Mouse (Mus musculus): Measurements from ENCODE around the gene Smtnl2. TPM values are rescaled to one million over a fixed set of nuclear protein-coding genes. Genes with fewer than 3 reads are reported as not detected.

The Smtnl2 gene
- polyA plus RNA-seq (2014; fragmentation: Illumina TruSeq; extraction: RNeasy Lipid Tissue Mini Kit (QIAGEN cat#74804); ENCODE audit: low read depth, low replicate concordance) = 16.4 TPM

DNA sequence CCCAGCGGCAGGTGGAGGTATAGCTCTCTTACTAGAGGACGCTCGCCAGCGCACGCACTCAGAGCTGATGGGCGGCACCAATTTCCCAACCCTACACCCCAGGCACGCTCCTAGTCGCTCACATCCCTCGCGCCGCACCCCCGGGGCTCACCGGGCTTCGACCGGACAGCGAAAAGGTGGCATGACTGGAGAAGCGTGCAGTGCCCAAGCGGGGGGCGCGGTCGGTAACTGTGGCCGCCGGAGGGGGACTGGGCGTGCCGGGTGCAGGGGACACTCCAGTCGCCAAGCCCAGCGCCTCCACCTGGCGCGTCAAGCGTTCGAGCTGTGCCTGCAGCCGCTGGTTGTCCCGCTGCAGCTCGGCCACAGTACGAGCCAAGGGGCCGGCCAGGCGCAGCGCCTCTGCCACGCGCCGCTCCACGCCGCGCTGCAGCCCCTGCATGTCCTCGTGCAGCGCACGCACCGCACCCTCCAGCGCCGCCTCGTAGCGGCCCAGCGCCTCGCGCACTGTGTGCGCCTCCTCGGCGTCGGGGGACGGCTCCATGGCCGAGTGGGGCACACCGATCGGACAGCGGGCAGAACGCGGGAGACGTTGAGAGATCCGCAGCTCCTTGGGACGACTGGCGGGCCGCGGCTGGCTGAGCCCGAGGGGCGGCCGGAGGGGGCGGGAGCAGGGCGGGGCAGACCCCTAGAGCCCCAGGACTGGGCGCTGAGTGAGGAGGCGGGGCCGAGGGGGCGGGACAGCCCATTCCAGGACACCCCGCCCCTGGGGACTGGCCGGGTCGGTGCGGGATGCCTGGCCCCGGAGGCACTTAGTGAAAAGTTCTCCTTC is at the start of gene Smtnl2:
TSS of gene Smtnl2 (minus strand) at position 621 of the 829 bp plus-strand sequence.

DNA sequence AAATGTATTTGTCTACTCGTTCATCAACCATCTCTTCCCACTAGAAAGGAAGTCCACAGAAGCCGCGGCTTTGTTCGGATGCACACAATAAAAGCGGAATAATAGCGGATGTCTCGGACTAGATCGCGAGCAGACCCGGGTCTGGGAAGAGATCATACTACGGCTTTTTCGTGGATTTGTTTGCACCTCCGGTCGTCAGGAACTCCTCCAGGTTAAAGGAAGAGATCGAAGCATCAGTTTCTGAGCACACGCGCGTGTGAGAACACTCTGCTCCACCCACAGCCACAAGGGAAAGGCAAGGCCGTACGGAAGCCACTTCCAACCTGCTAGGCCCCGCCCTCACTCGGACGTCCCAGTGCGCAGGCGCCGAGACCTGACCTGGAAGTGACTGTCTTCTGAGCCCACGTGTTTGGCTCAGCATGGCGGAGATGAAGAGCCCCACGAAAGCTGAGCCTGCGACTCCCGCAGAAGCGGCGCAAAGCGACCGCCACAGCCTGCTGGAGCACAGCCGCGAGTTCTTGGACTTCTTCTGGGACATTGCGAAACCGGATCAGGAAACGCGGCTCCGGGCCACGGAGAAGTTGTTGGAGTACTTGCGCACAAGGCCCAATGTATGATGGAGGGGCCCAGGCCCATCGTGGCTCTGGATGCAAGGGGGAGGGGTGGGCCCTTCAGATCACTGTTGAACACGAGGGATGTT is 29.6 kb upstream of the Smtnl2 start, which contains the start of gene Mybbp1a:
TSS of gene Mybbp1a (plus strand) at position 391 of the 700 bp plus-strand sequence.

DNA sequence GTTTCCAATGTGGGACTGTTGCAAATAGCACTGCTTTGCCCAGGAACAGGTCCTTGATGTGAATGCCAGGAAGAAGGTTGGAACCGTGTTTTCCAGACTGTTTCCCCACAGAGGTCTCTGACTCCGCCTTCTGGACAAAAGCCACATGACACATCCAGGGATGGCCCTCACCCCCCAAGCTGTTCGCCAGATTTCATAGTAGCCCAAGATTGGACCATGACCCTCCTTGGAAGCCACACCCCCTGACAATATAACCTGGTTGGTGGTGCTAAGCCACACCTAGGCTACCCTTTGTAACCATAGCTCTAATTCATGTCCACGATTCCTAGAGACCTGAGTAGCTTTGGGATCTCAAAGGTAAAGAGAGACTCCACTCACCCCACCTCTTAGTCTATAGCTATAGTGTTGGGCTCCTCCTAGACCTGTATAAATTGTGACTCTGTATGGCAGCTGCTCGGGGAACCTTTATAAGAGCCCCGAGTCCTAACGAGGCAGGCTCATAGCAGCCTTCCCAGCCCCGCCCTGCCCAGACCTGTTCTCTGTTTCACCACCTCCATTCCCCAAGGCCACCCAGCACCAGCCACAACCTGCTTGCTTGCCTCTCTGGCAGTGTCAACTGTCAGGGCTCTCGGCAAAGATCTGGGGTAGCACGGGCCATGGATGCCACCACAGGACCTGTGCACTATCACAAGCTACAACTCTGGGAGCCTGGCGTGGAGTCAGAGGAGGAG is 23.6 kb upstream of the Smtnl2 start, which contains the start of gene Ggt6:
TSS of gene Ggt6 (plus strand) at position 564 of the 731 bp plus-strand sequence.

DNA sequence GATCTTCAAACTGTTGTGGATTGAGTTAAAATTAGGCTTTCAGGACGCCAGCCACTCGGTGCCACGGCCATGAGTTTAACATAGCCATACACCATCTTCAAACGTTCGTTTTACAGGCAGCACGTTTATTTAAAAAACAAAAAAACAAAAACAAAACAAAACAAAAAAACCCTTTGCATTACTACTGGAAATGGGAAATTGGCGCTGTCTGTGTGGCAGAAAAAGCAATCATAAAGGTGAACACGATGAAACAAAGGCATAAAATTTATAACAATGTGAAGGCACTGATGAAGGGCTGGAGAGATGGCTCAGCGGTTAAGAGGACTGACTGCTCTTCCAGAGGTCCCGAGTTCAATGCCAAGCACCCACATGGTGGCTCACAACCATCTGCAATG is 49.2 kb downstream of the Smtnl2 start, which contains the start of gene Tekt1:
TSS of gene Tekt1 (minus strand) at position 96 of the 395 bp plus-strand sequence.

Other genes with a start within 250 kb of the Smtnl2 start
- gene Gm43951, start 204.9 kb downstream of the Smtnl2 start, polyA plus RNA-seq (2014; fragmentation: Illumina TruSeq; extraction: RNeasy Lipid Tissue Mini Kit (QIAGEN cat#74804); ENCODE audit: low read depth, low replicate concordance) = not detected
- gene 4933427D14Rik, start 204.3 kb downstream of the Smtnl2 start, polyA plus RNA-seq (2014; fragmentation: Illumina TruSeq; extraction: RNeasy Lipid Tissue Mini Kit (QIAGEN cat#74804); ENCODE audit: low read depth, low replicate concordance) = 2.6 TPM
- gene Txndc17, start 204.2 kb downstream of the Smtnl2 start, polyA plus RNA-seq (2014; fragmentation: Illumina TruSeq; extraction: RNeasy Lipid Tissue Mini Kit (QIAGEN cat#74804); ENCODE audit: low read depth, low replicate concordance) = 79.8 TPM
- gene Med31, start 196.1 kb downstream of the Smtnl2 start, polyA plus RNA-seq (2014; fragmentation: Illumina TruSeq; extraction: RNeasy Lipid Tissue Mini Kit (QIAGEN cat#74804); ENCODE audit: low read depth, low replicate concordance) = 17.3 TPM
- gene Slc13a5, start 144.5 kb downstream of the Smtnl2 start, polyA plus RNA-seq (2014; fragmentation: Illumina TruSeq; extraction: RNeasy Lipid Tissue Mini Kit (QIAGEN cat#74804); ENCODE audit: low read depth, low replicate concordance) = not detected
- 24.4 TPM for gene Xaf1, start 110.1 kb downstream of the Smtnl2 start, polyA plus RNA-seq (2014; fragmentation: Illumina TruSeq; extraction: RNeasy Lipid Tissue Mini Kit (QIAGEN cat#74804); ENCODE audit: low read depth, low replicate concordance)
- not detected for gene Fbxo39, start 97.3 kb downstream of the Smtnl2 start, polyA plus RNA-seq (2014; fragmentation: Illumina TruSeq; extraction: RNeasy Lipid Tissue Mini Kit (QIAGEN cat#74804); ENCODE audit: low read depth, low replicate concordance)
- not detected for gene Tekt1, start 49.3 kb downstream of the Smtnl2 start, polyA plus RNA-seq (2014; fragmentation: Illumina TruSeq; extraction: RNeasy Lipid Tissue Mini Kit (QIAGEN cat#74804); ENCODE audit: low read depth, low replicate concordance)
- gene Ggt6, start 23.8 kb upstream of the Smtnl2 start, polyA plus RNA-seq (2014; fragmentation: Illumina TruSeq; extraction: RNeasy Lipid Tissue Mini Kit (QIAGEN cat#74804); ENCODE audit: low read depth, low replicate concordance) = not detected
- gene Mybbp1a, start 29.6 kb upstream of the Smtnl2 start, polyA plus RNA-seq (2014; fragmentation: Illumina TruSeq; extraction: RNeasy Lipid Tissue Mini Kit (QIAGEN cat#74804); ENCODE audit: low read depth, low replicate concordance) = 37.6 TPM
- 12.3 TPM for gene Spns2, start 78.2 kb upstream of the Smtnl2 start, polyA plus RNA-seq (2014; fragmentation: Illumina TruSeq; extraction: RNeasy Lipid Tissue Mini Kit (QIAGEN cat#74804); ENCODE audit: low read depth, low replicate concordance)
- 0.21 TPM for gene Spns3, start 138.8 kb upstream of the Smtnl2 start, polyA plus RNA-seq (2014; fragmentation: Illumina TruSeq; extraction: RNeasy Lipid Tissue Mini Kit (QIAGEN cat#74804); ENCODE audit: low read depth, low replicate concordance)
- 46.8 TPM for gene Ube2g1, start 195.6 kb upstream of the Smtnl2 start, polyA plus RNA-seq (2014; fragmentation: Illumina TruSeq; extraction: RNeasy Lipid Tissue Mini Kit (QIAGEN cat#74804); ENCODE audit: low read depth, low replicate concordance)